Mouse (Mus musculus) liver, adult 2 months (tissue): Measurements from ENCODE around the gene Dpm3.

Source experiments
- CTCF ChIP-seq: fragments of 200-500 bp; IDR thresholded peaks from 2 replicates; pipeline ENCODE4 v1.5.1; 2011; ENCODE audit warnings: low read depth, low read length, control low read depth
- POLR2A ChIP-seq: fragments of 200-500 bp; IDR thresholded peaks from 2 replicates; pipeline ENCODE4 v1.6.1; 2011; ENCODE audit warnings: low read length, control low read depth; ENCODE audit not compliant: insufficient read depth; ENCODE audit errors: extremely low read depth

DNA sequence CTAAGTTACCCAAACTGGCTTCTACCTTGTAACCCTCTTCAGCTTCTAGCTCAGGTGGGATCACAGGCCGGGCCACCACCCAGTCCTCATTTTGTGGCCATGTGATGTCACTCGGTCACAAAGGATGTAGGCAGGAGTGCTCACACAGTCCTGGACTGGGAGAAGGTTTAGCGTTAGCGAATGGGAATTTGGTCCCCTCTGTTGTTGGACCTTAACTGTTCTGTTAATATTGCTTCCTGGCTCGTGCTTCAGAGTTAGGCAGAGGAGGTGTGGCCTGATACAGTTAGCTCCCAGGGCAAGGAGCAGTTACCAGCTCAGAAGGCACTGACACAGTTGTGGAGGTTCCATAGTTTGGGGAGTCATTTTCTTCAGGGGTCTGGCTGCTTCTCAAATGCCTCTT, 35.0 kb downstream of the Dpm3 start:
- TF ChIP-seq CTCF (no peak), POLR2A (0 out of 2 replicates have a peak, but pooled peaks have one; percentile 9)
